Mouse (Mus musculus) liver, embryonic 16.5 days (tissue): ENCODE results near the gene Thap11. TPM values are rescaled to one million over a fixed set of nuclear protein-coding genes. Genes with fewer than 3 reads are reported as not detected.

Experiments used
- ATAC-seq: fragments of 200-750 bp; cut with Nextera tagmentation; 2 replicates; pipeline ENCODE4 v1.8.0; 2017; ENCODE audit warnings: low read depth, mild to moderate bottlenecking, moderate number of reproducible peaks, moderate library complexity
- H3K27ac ChIP-seq: fragments of 300-500 bp; sonication (generic); 2 replicates; pipeline ENCODE4 v1.5.1; 2014; ENCODE audit warnings: mild to moderate bottlenecking, low read length
- H3K27me3 ChIP-seq: fragments of 300-500 bp; sonication (generic); 2 replicates; pipeline ENCODE4 v1.6.1; 2014; ENCODE audit warnings: low read depth, low read length, mixed read lengths; ENCODE audit not compliant: control insufficient read depth, insufficient read depth
- H3K36me3 ChIP-seq: fragments of 300-500 bp; sonication (generic); 2 replicates; pipeline ENCODE4 v1.6.1; 2014; ENCODE audit warnings: mild to moderate bottlenecking; ENCODE audit not compliant: control insufficient read depth, insufficient read depth
- H3K4me1 ChIP-seq: fragments of 300-500 bp; sonication (generic); 2 replicates; pipeline ENCODE4 v1.6.1; 2014; ENCODE audit warnings: low read depth, low read length, mixed read lengths; ENCODE audit not compliant: control insufficient read depth
- H3K4me2 ChIP-seq: fragments of 300-500 bp; sonication (generic); 2 replicates; pipeline ENCODE4 v1.6.1; 2014; ENCODE audit warnings: low read depth, low read length, mixed read lengths
- H3K4me3 ChIP-seq: fragments of 300-500 bp; sonication (generic); 2 replicates; pipeline ENCODE4 v1.5.1; 2014; ENCODE audit warnings: low read depth, mild to moderate bottlenecking, low read length
- H3K9ac ChIP-seq: fragments of 300-500 bp; sonication (generic); 2 replicates; pipeline ENCODE4 v1.6.1; 2014; ENCODE audit warnings: low read depth, low read length
- H3K9me3 ChIP-seq: fragments of 300-500 bp; sonication (generic); replicated peaks from 2 replicates; pipeline ENCODE4 v1.6.1; 2016; ENCODE audit warnings: low read length; ENCODE audit not compliant: control insufficient read depth
- WGBS: fragments of 180-500 bp; shearing (Covaris S2); extraction: QIAGEN DNeasy Blood & Tissue Kit; methylation state at CpG from one replicate; pipeline ENCODE4 v1.1.7; 2014; ENCODE audit not compliant: insufficient replicate concordance; 5-methylcytosine and 5-hydroxymethylcytosine counted together
- polyA plus RNA-seq: library from polyadenylated mRNA; unstranded; fragments of >200 nt; fragmentation: Nextera tagmentation; extraction: Ambion mirVana; gene quantifications from 2 replicates; pipeline ENCODE4 v1.2.1, GENCODE M21; 2015

Gene Thap11
- polyA plus RNA-seq, 1 experiment from 2014 or later = 25.4 TPM

DNA sequence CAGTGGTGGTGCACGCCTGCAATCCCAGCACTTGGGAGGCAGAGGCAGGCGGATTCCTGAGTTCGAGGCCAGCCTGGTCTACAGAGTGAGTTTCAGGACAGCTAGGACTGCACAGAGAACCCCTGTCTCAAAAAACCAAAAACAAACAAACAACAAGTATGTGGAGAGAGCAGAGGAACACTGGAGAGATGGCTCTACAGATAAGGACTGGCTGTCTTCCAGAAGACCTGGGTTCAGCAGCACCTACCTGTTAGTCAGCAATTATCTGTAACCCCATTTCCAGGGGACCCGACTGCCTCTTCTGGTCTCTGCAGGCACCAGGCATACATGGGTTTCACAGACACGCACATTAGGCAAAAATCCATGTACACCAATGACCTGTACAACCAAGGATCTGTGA lies 15.7 kb upstream of the Thap11 start:
- Histone ChIP-seq H3K4me3 (no peak overlapping the region), H3K27ac (no peak overlapping the region), H3K36me3 (peaks cover 6% of the 10 kb centered on the region), H3K4me1 (peaks cover 11% of the 10 kb centered on the region), H3K9me3 (no peaks in the 10 kb centered on the region; the same call in 1 of the 2 replicates), H3K4me2 (no peak overlapping the region), H3K27me3 (no peaks in the 10 kb centered on the region), H3K9ac (no peak overlapping the region)
- WGBS = 67% methylated on average over 5 of the region's 5 CpGs
- ATAC-seq = no peak

DNA sequence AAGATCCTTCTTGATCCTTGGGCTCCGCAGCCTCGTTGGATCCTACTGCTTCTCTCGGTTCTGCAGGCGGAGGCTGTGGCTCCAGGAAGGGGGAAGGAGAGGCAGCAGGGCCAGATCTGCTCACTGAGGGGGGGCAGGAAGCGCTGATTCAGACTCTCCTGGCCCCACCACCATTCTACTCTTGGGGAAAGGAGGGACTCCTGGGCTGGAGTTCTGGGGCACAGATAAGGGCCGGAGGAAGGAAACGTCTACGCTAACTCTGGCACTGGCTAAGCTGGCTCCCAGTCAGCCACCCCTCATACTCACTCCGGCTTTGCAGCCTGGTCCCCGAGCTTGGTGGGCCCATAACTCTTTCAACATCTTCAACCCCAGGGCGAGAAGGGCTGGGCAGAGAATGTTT lies 8.3 kb upstream of the Thap11 start:
- H3K36me3 ChIP-seq = peaks cover 49% of the 10 kb centered on the region
- H3K9me3 ChIP-seq = no peaks in the 10 kb centered on the region
- WGBS = 55% methylated on average over 11 of the region's 11 CpGs
- H3K9ac ChIP-seq = no peak overlapping the region
- no peaks in the 10 kb centered on the region for H3K27me3 ChIP-seq
- H3K4me1 ChIP-seq = peaks cover 7% of the 10 kb centered on the region
- no peak overlapping the region for H3K4me3 ChIP-seq
- H3K4me2 ChIP-seq = no peak overlapping the region
- no peak; the same call in 1 of the 2 replicates for ATAC-seq
- H3K27ac ChIP-seq = no peak overlapping the region; the same call in 1 of the 2 replicates

DNA sequence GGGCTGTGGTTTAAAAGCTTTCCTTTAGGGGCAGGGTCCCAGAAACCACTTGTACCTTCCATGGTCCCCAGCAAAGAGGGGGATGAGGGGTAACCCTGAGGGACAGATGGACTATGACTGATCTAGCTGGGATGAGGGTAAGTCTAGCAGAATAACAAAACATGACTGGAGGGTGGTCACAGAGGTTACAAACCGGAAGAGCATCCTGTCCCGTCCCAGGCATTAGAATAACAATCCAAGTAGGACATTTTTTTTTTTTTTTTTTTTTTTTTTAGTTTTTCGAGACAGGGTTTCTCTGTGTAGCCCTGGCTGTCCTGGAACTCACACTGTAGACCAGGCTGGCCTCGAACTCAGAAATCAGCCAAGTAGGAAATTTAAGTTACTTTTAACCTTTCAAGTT lies 4.9 kb upstream of the Thap11 start:
- Histone ChIP-seq H3K4me2 (peak overlapping the region; percentile 59; the same call in 1 of the 2 replicates), H3K9me3 (no peaks in the 10 kb centered on the region), H3K4me3 (no peak overlapping the region; the same call in 1 of the 2 replicates), H3K27ac (no peak overlapping the region), H3K9ac (no peak overlapping the region), H3K27me3 (no peaks in the 10 kb centered on the region), H3K36me3 (peaks cover 35% of the 10 kb centered on the region), H3K4me1 (peaks cover 15% of the 10 kb centered on the region)
- ATAC-seq = no peak
- WGBS = 69% methylated on average over 4 of the region's 4 CpGs

DNA sequence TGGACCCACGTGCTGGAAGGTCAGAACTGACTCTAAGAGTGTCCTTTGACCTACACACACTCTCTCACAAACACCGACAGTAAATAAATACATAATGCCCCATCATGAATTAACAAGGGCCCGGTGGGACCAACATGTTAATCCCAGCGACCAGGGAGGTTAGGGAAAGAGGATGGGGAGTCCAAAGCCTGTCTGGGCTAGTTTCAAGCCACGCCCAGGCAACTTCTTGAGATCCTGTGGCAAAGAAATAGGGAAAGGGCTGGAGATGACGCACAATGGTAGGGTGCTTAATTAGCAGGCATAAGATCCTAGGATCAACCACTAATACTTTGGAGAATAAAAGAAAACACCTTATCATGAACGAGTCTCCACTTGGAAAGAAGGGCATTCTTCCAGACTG lies 4.3 kb upstream of the Thap11 start:
- Histone ChIP-seq H3K27ac (no peak overlapping the region), H3K27me3 (no peaks in the 10 kb centered on the region), H3K4me3 (peak overlapping the region; percentile 50), H3K36me3 (peaks cover 31% of the 10 kb centered on the region), H3K9ac (peak overlapping the region; percentile 17; the same call in 1 of the 2 replicates), H3K4me1 (peaks cover 15% of the 10 kb centered on the region), H3K4me2 (peak overlapping the region; percentile 59), H3K9me3 (no peaks in the 10 kb centered on the region)
- no peak for ATAC-seq
- WGBS = 70% methylated on average over 7 of the region's 7 CpGs

DNA sequence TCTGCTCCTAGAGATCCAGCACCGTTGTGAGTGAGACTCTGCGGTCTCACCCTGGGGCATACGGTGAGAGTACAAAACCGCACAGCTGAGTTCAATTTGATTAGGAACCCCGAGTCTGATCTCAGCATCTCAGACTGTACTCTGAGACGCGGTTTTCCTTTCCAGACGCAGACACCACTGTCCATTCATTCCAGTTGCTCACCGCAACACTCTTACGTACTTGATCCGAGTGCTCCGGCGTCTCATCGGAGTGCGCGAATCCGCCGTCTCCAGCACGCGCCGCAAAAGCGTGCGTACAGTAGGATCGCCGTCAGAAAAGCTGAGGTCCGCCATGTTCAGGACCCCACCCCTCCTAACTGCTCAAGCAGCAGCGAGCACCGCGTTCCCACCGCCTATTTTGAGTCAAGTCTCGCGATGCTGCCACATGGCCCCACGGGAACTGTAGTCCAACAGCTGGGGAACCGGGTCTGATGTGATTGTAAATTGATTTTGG lies 3.2 kb upstream of the Thap11 start:
- Histone ChIP-seq H3K36me3 (peaks cover 23% of the 10 kb centered on the region), H3K4me1 (peaks cover 22% of the 10 kb centered on the region), H3K4me3 (peak overlapping the region; percentile 88), H3K27ac (peak overlapping the region; percentile 89), H3K27me3 (no peaks in the 10 kb centered on the region), H3K9me3 (no peaks in the 10 kb centered on the region), H3K9ac (peak overlapping the region; percentile 84), H3K4me2 (peak overlapping the region; percentile 72)
- peak; percentile 70 for ATAC-seq
- WGBS = under 1% methylated on average over 34 of the region's 34 CpGs

DNA sequence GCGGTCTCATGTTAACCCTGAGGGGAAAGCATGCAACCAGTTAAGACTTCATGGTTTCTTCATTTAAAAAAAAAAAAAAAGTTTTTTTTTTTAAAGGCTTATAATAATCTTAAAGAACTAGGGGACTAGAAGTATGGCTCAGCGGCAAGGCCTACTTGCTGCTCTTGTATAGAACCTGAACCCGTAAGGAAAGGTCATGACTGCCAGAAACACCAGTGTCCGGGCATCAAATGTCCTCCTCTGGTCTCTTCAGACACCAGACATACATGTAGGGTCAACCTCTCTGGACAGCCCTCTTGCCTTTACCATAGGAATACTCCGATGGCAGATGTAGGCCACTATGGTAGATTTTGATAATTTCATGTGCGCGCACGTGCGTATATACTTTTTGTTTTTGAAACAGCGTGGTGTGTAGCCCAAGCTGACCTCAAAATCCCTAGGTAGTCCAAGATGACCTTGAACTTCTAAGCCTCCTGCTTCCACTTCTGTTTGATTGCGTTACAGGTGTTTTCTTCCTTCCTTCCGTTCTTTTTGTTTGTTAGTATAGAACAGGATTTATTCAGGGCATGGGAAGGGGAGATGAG lies 2.7 kb upstream of the Thap11 start:
- peaks cover 17% of the 10 kb centered on the region for H3K36me3 ChIP-seq
- no peak for ATAC-seq
- H3K9ac ChIP-seq = peak overlapping the region; percentile 84
- WGBS = 74% methylated on average over 12 of the region's 12 CpGs
- peak overlapping the region; percentile 88 for H3K4me3 ChIP-seq
- peaks cover 27% of the 10 kb centered on the region for H3K4me1 ChIP-seq
- peak overlapping the region; percentile 72 for H3K4me2 ChIP-seq
- no peaks in the 10 kb centered on the region for H3K27me3 ChIP-seq
- H3K27ac ChIP-seq = no peak overlapping the region
- H3K9me3 ChIP-seq = no peaks in the 10 kb centered on the region

DNA sequence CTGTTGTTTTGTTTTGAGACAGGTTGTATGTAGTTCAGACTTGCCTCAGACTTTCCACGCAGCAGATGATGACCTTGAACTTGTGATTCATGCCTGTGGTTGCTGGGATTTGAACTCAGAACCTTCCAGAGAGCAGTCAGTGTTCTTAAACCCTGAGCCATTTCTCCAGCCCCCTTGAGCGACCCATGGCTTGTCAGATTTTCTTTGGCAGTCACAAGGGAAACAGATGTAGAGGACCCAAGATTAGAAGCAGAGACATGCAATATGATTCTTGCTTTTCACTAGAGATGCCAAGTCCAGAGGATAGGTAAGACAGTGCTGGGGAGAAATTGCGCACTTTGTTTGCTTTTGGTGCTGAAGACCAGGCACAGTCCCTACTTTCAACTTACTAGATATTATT lies 1.8 kb upstream of the Thap11 start, which contains the start of gene Cenpt:
Gene Cenpt, minus strand, starts transcription at position 101 of the 400 bp plus-strand sequence.
- no peak within 1 kb of the TSS for H3K9ac ChIP-seq
- 71% methylated on average over 3 of the region's 3 CpGs for WGBS
- H3K27ac ChIP-seq = no peak within 1 kb of the TSS

DNA sequence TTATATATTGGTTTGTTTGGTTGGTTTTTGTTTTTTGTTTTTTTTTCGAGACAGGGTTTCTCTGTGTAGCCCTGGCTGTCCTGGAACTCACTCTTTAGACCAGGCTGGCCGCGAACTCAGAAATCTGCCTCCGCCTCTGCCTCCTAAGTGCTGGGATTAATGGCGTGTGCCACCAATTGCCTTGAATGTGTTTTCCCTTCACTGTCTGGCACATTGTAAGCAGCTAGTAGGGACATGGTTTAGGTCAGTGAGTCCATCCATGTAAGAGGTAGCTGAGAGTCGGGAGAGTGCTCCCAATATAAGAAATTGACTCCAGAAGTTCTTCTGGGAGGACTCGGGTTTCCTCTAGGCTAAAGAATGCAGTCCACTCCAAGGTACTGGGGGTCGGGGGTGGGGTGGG lies 629 bp upstream of the Thap11 start:
- Histone ChIP-seq H3K4me1 (peaks cover 48% of the 10 kb centered on the region), H3K9ac (peak overlapping the region; percentile 87), H3K27ac (peak overlapping the region; percentile 86), H3K36me3 (peaks cover 5% of the 10 kb centered on the region), H3K27me3 (no peaks in the 10 kb centered on the region), H3K4me2 (peak overlapping the region; percentile 94), H3K4me3 (peak overlapping the region; percentile 79), H3K9me3 (no peaks in the 10 kb centered on the region)
- WGBS = 33% methylated on average over 8 of the region's 8 CpGs
- ATAC-seq = no peak

More for the DNA sequence above, 1.8 kb upstream of the Thap11 start, which contains the start of gene Cenpt:
- Histone ChIP-seq H3K4me2 (peak within 1 kb of the TSS; percentile 72; the same call in 1 of the 2 replicates), H3K36me3 (peaks cover 12% of the 10 kb centered on the region), H3K27me3 (no peaks in the 10 kb centered on the region), H3K9me3 (no peaks in the 10 kb centered on the region), H3K4me3 (peak within 1 kb of the TSS; percentile 88), H3K4me1 (peaks cover 37% of the 10 kb centered on the region)
- no peak for ATAC-seq
